Mouse (Mus musculus): ENCODE results near the gene Kank3. TPM values are rescaled to one million over a fixed set of nuclear protein-coding genes. Genes with fewer than 3 reads are reported as not detected.
A peak's percentile ranks its signal among the peaks of the same experiment; 100 is the strongest.

Kank3 gene
- polyA plus RNA-seq, 1 experiment from 2014 or later = 65.1 TPM

DNA sequence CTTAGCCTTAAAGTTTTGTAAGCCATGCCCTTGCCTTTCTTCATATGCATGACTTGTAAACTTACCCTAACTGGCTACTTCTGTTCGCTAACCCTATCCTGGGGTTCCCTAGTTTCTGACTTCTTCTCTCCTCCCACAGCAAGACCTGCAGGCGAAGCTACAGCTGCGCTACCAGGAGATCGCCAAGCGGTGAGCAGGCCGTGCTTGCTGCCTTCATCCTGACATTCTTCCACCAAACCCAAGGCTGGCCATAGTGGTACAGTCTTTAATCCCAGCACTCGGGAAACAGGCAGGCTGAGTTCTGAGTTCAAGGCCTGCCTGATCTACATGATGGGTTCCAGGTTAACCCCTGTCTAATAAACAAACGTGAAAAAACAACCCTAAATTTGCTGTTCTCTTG, 15.1 kb downstream of the Kank3 start:
- H3K27me3 ChIP-seq (ENCODE audit: insufficient read depth, low read length) = no peaks in the 10 kb centered on the region
- DNase-seq (no peak), ATAC-seq (ENCODE audit: insufficient read depth) (no peak)
- peaks cover 55% of the 10 kb centered on the region for H3K36me3 ChIP-seq (ENCODE audit: insufficient read depth)
- TF ChIP-seq CTCF (IDR thresholded peaks at IDR 0.05; ENCODE audit: low read depth) = no peak
- H3K4me2 ChIP-seq = peak overlapping the region; percentile 86
- H3K27ac ChIP-seq (ENCODE audit: low read depth) = no peak overlapping the region
- 88% methylated on average over 8 of the region's 8 CpGs for WGBS
- H3K4me1 ChIP-seq (ENCODE audit: insufficient read depth) = no peaks in the 10 kb centered on the region
- no peaks in the 10 kb centered on the region for H3K9me3 ChIP-seq (ENCODE audit: low read depth, low read length)
- peak overlapping the region; percentile 74 for H3K4me3 ChIP-seq (ENCODE audit: low read depth, low read length)
- H3K9ac ChIP-seq = peak overlapping the region; percentile 92

DNA sequence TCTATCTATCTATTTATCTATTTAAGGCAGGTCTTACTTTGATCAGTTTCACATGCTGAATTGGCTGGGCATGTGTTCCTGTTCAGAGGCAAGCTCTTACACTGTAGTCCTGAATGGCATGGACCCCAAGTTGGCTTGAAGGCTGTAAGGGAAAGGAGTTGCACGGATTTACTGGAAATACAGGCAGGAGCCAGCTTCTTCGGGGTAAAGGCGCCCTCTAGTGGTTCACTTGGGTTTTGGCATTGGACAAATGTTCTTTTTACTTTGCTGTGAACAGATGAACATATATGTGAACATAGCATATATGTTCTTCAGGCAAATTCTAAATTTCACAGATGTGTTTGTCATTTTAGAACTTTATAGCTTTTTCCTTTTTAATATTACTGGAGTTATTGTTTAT, 16.5 kb downstream of the Kank3 start:
- no peaks in the 10 kb centered on the region for H3K4me1 ChIP-seq (ENCODE audit: insufficient read depth)
- no peak overlapping the region for H3K4me2 ChIP-seq
- ATAC-seq (ENCODE audit: insufficient read depth) (no peak), DNase-seq (peak; percentile 92)
- peak; percentile 94 for TF ChIP-seq CTCF (IDR thresholded peaks at IDR 0.05; ENCODE audit: low read depth)
- no peak overlapping the region for H3K4me3 ChIP-seq (ENCODE audit: low read depth, low read length)
- no peak overlapping the region for H3K27ac ChIP-seq (ENCODE audit: low read depth)
- H3K36me3 ChIP-seq (ENCODE audit: insufficient read depth) = peaks cover 53% of the 10 kb centered on the region
- H3K27me3 ChIP-seq (ENCODE audit: insufficient read depth, low read length) = no peaks in the 10 kb centered on the region
- no peaks in the 10 kb centered on the region for H3K9me3 ChIP-seq (ENCODE audit: low read depth, low read length)
- H3K9ac ChIP-seq = no peak overlapping the region
- 0% methylated on average over 3 of the region's 3 CpGs for WGBS

DNA sequence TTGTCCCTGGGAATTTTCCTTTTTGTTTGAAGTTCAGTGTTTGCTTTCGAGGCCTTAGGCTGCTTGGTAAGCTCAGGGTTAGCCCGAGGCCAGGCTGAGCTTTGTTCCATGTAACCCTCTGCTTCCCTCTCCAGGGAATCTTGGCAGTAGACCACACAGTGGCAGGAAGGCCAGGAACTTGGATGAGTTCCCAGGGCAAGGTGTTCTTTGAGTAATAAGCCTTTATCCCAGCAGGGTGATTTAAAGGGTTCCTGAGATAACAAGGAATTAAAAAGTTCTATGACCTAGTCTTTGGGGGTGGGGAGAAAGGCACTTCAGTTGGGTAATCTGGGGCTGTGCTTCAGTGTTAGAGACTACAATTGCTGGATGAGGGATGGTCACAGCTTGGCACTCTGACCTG, 18.6 kb downstream of the Kank3 start:
- ATAC-seq (ENCODE audit: insufficient read depth) (no peak), DNase-seq (peak; percentile 72)
- H3K4me1 ChIP-seq (ENCODE audit: insufficient read depth) = no peaks in the 10 kb centered on the region
- H3K9ac ChIP-seq = no peak overlapping the region
- 31% methylated on average over 2 of the region's 2 CpGs for WGBS
- H3K9me3 ChIP-seq (ENCODE audit: low read depth, low read length) = no peaks in the 10 kb centered on the region
- TF ChIP-seq CTCF (IDR thresholded peaks at IDR 0.05; ENCODE audit: low read depth) = no peak
- H3K27ac ChIP-seq (ENCODE audit: low read depth) = no peak overlapping the region
- H3K4me2 ChIP-seq = no peak overlapping the region
- peaks cover 62% of the 10 kb centered on the region for H3K36me3 ChIP-seq (ENCODE audit: insufficient read depth)
- H3K4me3 ChIP-seq (ENCODE audit: low read depth, low read length) = no peak overlapping the region
- H3K27me3 ChIP-seq (ENCODE audit: insufficient read depth, low read length) = no peaks in the 10 kb centered on the region

DNA sequence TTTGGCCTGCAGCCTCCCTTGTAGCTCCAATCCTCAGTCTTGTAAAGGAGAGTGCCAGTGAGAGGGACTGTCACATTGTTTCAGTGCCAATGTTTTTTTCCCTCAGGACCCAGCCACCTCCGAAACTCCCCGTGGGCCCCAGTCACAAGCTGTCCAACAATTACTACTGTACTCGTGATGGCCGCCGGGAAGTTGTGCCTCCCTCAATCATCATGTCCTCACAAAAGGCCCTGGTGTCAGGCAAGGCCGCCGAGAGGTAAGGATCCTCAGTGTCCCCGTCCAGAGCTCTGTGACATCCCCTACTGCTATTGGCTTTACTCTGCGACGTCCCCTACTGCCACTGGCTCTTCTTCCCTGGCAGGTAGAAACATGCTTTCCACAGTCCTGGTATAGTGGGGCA, 19.2 kb downstream of the Kank3 start:
- no peak overlapping the region for H3K4me2 ChIP-seq
- no peak for TF ChIP-seq CTCF (IDR thresholded peaks at IDR 0.05; ENCODE audit: low read depth)
- H3K9ac ChIP-seq = no peak overlapping the region
- no peaks in the 10 kb centered on the region for H3K4me1 ChIP-seq (ENCODE audit: insufficient read depth)
- peaks cover 68% of the 10 kb centered on the region for H3K36me3 ChIP-seq (ENCODE audit: insufficient read depth)
- no peaks in the 10 kb centered on the region for H3K9me3 ChIP-seq (ENCODE audit: low read depth, low read length)
- ATAC-seq (ENCODE audit: insufficient read depth) (no peak), DNase-seq (no peak)
- no peak overlapping the region for H3K27ac ChIP-seq (ENCODE audit: low read depth)
- H3K4me3 ChIP-seq (ENCODE audit: low read depth, low read length) = no peak overlapping the region
- 86% methylated on average over 10 of the region's 10 CpGs for WGBS
- H3K27me3 ChIP-seq (ENCODE audit: insufficient read depth, low read length) = no peaks in the 10 kb centered on the region

- peak; percentile 40 for TF ChIP-seq CTCF (IDR thresholded peaks at IDR 0.05; ENCODE audit: low read depth)
- ATAC-seq (ENCODE audit: insufficient read depth) (peak; percentile 94), DNase-seq (peak; percentile 96)
- Histone ChIP-seq H3K4me3 (ENCODE audit: low read depth, low read length) (peak within 1 kb of the TSS; percentile 90), H3K4me1 (ENCODE audit: insufficient read depth) (no peaks in the 10 kb centered on the region), H3K36me3 (ENCODE audit: insufficient read depth) (peaks cover 24% of the 10 kb centered on the region), H3K9ac (peak within 1 kb of the TSS; percentile 74), H3K9me3 (ENCODE audit: low read depth, low read length) (no peaks in the 10 kb centered on the region), H3K27me3 (ENCODE audit: insufficient read depth, low read length) (no peaks in the 10 kb centered on the region), H3K4me2 (peak within 1 kb of the TSS; percentile 91), H3K27ac (ENCODE audit: low read depth) (peak within 1 kb of the TSS; percentile 42; the same call in 1 of the 2 replicates)
- WGBS = under 1% methylated on average over 45 of the region's 45 CpGs
Observed at GRCm38 (mm10) chr17:33842966-33843795, 32.9 kb downstream of the Kank3 start, which contains the start of gene Cd320. TSS of gene Cd320 (plus strand) at chr17:33843091.

DNA sequence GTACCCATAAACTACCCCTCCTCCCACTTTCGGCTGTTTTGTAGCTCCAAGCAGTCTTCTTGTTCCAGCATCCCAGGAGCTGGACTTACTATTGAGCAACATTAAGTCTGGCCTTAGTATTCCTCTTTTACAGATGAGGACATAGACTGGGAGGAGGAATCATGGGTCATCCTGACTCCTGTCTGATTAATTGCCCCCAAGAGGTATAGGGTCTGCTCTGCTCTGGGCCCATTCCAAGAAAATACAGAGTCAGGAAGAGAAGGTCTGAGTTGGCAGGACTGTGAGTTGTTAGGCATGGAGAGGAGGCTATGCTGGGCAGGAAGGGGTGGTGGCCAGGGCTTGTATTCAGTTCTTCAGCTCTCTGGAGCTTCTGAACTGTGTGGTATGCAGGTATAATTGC, 33.9 kb downstream of the Kank3 start:
- no peak for TF ChIP-seq CTCF (IDR thresholded peaks at IDR 0.05; ENCODE audit: low read depth)
- H3K9ac ChIP-seq = peak overlapping the region; percentile 74; the same call in 1 of the 2 replicates
- H3K4me2 ChIP-seq = peak overlapping the region; percentile 91

GRCm38 (mm10) chr17:33848139-33848538, 37.8 kb downstream of the Kank3 start:
- H3K4me3 ChIP-seq (ENCODE audit: low read depth, low read length) = no peak overlapping the region
- no peaks in the 10 kb centered on the region for H3K4me1 ChIP-seq (ENCODE audit: insufficient read depth)
- DNase-seq (no peak), ATAC-seq (ENCODE audit: insufficient read depth) (no peak)
- H3K27ac ChIP-seq (ENCODE audit: low read depth) = no peak overlapping the region
- H3K4me2 ChIP-seq = no peak overlapping the region
- no peak overlapping the region for H3K9ac ChIP-seq
- peaks cover 17% of the 10 kb centered on the region for H3K36me3 ChIP-seq (ENCODE audit: insufficient read depth)
- H3K27me3 ChIP-seq (ENCODE audit: insufficient read depth, low read length) = no peaks in the 10 kb centered on the region
- no peaks in the 10 kb centered on the region for H3K9me3 ChIP-seq (ENCODE audit: low read depth, low read length)
- WGBS = 59% methylated on average over 8 of the region's 8 CpGs
- no peak for TF ChIP-seq CTCF (IDR thresholded peaks at IDR 0.05; ENCODE audit: low read depth)

More for the DNA sequence above, 33.9 kb downstream of the Kank3 start:
- no peak for ATAC-seq (ENCODE audit: insufficient read depth)
- Histone ChIP-seq H3K4me1 (ENCODE audit: insufficient read depth) (no peaks in the 10 kb centered on the region), H3K4me3 (ENCODE audit: low read depth, low read length) (peak overlapping the region; percentile 90; the same call in 1 of the 2 replicates), H3K27ac (ENCODE audit: low read depth) (no peak overlapping the region), H3K27me3 (ENCODE audit: insufficient read depth, low read length) (no peaks in the 10 kb centered on the region), H3K9me3 (ENCODE audit: low read depth, low read length) (no peaks in the 10 kb centered on the region), H3K36me3 (ENCODE audit: insufficient read depth) (peaks cover 20% of the 10 kb centered on the region)
- 71% methylated on average over 1 of the region's 1 CpGs for WGBS
- DNase-seq = no peak
